Mouse (Mus musculus): ENCODE data around the gene Ppp4r2. TPM values are rescaled to one million over a fixed set of nuclear protein-coding genes. Genes with fewer than 3 reads are reported as not detected.

The Ppp4r2 gene
- polyA plus RNA-seq, 1 experiment from 2014 or later, result 22.6 TPM

GRCm38 (mm10) chr6:100883233-100883632 is 49.8 kb downstream of the Ppp4r2 start:
- peak; percentile 55 for DNase-seq (ENCODE audit: low spot score)

GRCm38 (mm10) chr6:100884594-100885225 is 51.3 kb downstream of the Ppp4r2 start:
- DNase-seq (ENCODE audit: low spot score), result no peak

GRCm38 (mm10) chr6:100885376-100885775 is 52.0 kb downstream of the Ppp4r2 start:
- DNase-seq (ENCODE audit: low spot score), result no peak

- DNase-seq (ENCODE audit: low spot score), result no peak
Observed at GRCm38 (mm10) chr6:100887012-100887411, 53.6 kb downstream of the Ppp4r2 start.

GRCm38 (mm10) chr6:100889340-100889739 is 55.9 kb downstream of the Ppp4r2 start:
- DNase-seq (ENCODE audit: low spot score), result no peak

GRCm38 (mm10) chr6:100892489-100892888 is 59.1 kb downstream of the Ppp4r2 start:
- no peak for DNase-seq (ENCODE audit: low spot score)

- DNase-seq (ENCODE audit: low spot score), result no peak
Observed at GRCm38 (mm10) chr6:100893073-100893472, 59.7 kb downstream of the Ppp4r2 start.

GRCm38 (mm10) chr6:100895183-100895582 is 61.8 kb downstream of the Ppp4r2 start:
- no peak for DNase-seq (ENCODE audit: low spot score)

GRCm38 (mm10) chr6:100896883-100897282 is 63.5 kb downstream of the Ppp4r2 start:
- no peak for DNase-seq (ENCODE audit: low spot score)

GRCm38 (mm10) chr6:100904463-100904862 is 71.0 kb downstream of the Ppp4r2 start:
- no peak for DNase-seq (ENCODE audit: low spot score)

GRCm38 (mm10) chr6:100910136-100910675 is 76.8 kb downstream of the Ppp4r2 start:
- DNase-seq (ENCODE audit: low spot score), result no peak

Other genes starting within 250 kb of the Ppp4r2 start
- gene Shq1, start 162.5 kb upstream of the Ppp4r2 start, polyA plus RNA-seq (2015; fragmentation: Nextera tagmentation; extraction: Ambion mirVana), result 14.0 and 15.4 TPM in 2 replicates
- gene Gxylt2, start 128.9 kb upstream of the Ppp4r2 start, polyA plus RNA-seq (2015; fragmentation: Nextera tagmentation; extraction: Ambion mirVana), result 0.96 and 1.2 TPM in 2 replicates

Data from thymus, postnatal 0 days (tissue).